Mouse (Mus musculus): ENCODE results near the gene Dennd1b. TPM values are rescaled to one million over a fixed set of nuclear protein-coding genes. Genes with fewer than 3 reads are reported as not detected.

Gene Dennd1b
- polyA plus RNA-seq, 1 experiment from 2014 or later, result 16.8 TPM

DNA sequence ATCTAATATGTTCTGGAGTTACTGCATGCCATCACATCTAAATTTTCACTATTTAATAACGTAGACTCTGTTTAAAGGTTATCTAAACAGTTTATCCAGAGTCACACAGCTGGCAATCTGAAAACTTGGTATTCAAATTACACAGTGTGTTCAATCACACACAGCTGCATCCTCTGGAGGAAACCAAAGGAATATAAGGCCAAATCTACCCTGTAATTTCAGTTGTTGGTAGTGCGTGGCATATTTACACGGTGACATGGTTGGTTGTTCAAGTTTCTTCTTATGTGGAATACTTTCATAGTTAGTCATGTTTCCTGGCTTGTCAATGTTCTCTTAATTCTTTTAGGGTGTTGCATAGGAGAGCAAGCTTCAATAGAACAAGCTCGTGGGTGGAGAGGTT is 247.3 kb downstream of the Dennd1b start:
- ATAC-seq (ENCODE audit: insufficient number of reproducible peaks, insufficient read depth, low FRiP score, low read depth), result no peak
- WGBS, result 79% methylated on average over 4 of the region's 4 CpGs
- H3K4me2 ChIP-seq (ENCODE audit: low read length), result no peak overlapping the region
- H3K4me3 ChIP-seq (ENCODE audit: control insufficient read depth in 1 of 2, insufficient read depth in 1 of 2, low read depth in 1 of 2, low read length in 2 of 2), result no peak overlapping the region
- peaks cover 0 to 4% of the 10 kb centered on the region in 2 experiments; a peak in 2 of 4 replicates for H3K4me1 ChIP-seq (ENCODE audit: control insufficient read depth in 2 of 2, insufficient read depth in 2 of 2, low read length in 2 of 2)
- H3K9me3 ChIP-seq (ENCODE audit: control insufficient read depth, low read length), result no peaks in the 10 kb centered on the region
- no peak overlapping the region for H3K27ac ChIP-seq (replicated peaks in 1 of 2; ENCODE audit: control insufficient read depth in 1 of 2, insufficient read depth in 1 of 2, low read depth in 2 of 2, low read length in 2 of 2)
- no peak overlapping the region for H3K9ac ChIP-seq (ENCODE audit: low read length)
- H3K27me3 ChIP-seq (ENCODE audit: control insufficient read depth, insufficient read depth, low read length), result no peaks in the 10 kb centered on the region
- H3K36me3 ChIP-seq (ENCODE audit: control insufficient read depth, insufficient read depth, low read length), result no peaks in the 10 kb centered on the region

DNA sequence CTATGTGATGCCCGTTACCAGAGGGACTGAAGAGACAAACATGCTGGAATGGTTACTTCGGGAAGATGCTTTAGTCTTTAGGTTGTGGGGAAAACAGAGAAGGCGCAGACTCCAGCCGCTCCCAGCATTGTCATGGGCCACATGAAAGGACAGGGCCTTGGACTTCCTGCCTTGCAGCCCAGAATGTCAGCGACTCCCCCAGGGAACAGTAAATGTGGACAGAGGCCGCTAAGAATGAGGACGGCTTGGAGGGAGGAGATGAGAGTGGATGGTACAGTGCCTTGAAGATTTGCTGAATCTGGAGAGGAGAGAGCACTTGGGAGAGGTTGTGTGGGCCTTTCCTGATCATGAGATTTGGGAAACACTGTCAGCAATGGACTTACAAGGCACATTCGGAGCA is 252.1 kb downstream of the Dennd1b start:
- no peak for ATAC-seq (ENCODE audit: insufficient number of reproducible peaks, insufficient read depth, low FRiP score, low read depth)
- H3K27me3 ChIP-seq (ENCODE audit: control insufficient read depth, insufficient read depth, low read length), result no peaks in the 10 kb centered on the region
- 63% methylated on average over 8 of the region's 8 CpGs for WGBS
- H3K4me3 ChIP-seq (ENCODE audit: control insufficient read depth in 1 of 2, insufficient read depth in 1 of 2, low read depth in 1 of 2, low read length in 2 of 2), result no peak overlapping the region
- peak overlapping the region; percentile 16 for H3K4me2 ChIP-seq (ENCODE audit: low read length)
- no peak overlapping the region for H3K9ac ChIP-seq (ENCODE audit: low read length)
- peak overlapping the region in 1 of 2 experiments; percentile 38; a peak in 3 of 4 replicates for H3K27ac ChIP-seq (replicated peaks in 1 of 2; ENCODE audit: control insufficient read depth in 1 of 2, insufficient read depth in 1 of 2, low read depth in 2 of 2, low read length in 2 of 2)
- H3K9me3 ChIP-seq (ENCODE audit: control insufficient read depth, low read length), result no peaks in the 10 kb centered on the region
- no peaks in the 10 kb centered on the region for H3K36me3 ChIP-seq (ENCODE audit: control insufficient read depth, insufficient read depth, low read length)
- peaks cover 0 to 6% of the 10 kb centered on the region in 2 experiments; a peak in 2 of 4 replicates for H3K4me1 ChIP-seq (ENCODE audit: control insufficient read depth in 2 of 2, insufficient read depth in 2 of 2, low read length in 2 of 2)

DNA sequence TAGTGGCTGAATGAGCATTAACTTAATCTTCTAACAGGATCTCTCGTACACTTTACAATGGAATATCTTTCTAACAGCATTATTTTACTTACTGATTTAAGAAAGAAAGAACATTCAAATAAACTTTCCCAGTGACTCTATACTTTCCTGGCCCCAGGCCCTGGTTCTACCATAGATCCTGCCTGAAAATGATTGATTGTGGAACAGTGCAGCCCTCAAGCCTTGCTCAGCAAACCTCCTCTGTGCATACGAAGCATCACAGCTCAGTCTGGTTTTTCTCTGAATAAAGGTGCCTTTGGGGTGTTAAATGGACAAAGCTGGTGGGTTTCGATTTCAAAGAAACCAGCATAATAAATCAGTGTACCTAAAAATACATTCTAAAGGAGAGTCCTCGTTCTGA is 260.6 kb downstream of the Dennd1b start:
- Histone ChIP-seq H3K27me3 (ENCODE audit: control insufficient read depth, insufficient read depth, low read length) (no peaks in the 10 kb centered on the region), H3K9ac (ENCODE audit: low read length) (no peak overlapping the region), H3K4me2 (ENCODE audit: low read length) (no peak overlapping the region), H3K9me3 (ENCODE audit: control insufficient read depth, low read length) (no peaks in the 10 kb centered on the region), H3K36me3 (ENCODE audit: control insufficient read depth, insufficient read depth, low read length) (no peaks in the 10 kb centered on the region), H3K4me3 (ENCODE audit: control insufficient read depth in 1 of 2, insufficient read depth in 1 of 2, low read depth in 1 of 2, low read length in 2 of 2) (no peak overlapping the region), H3K4me1 (ENCODE audit: control insufficient read depth in 2 of 2, insufficient read depth in 2 of 2, low read length in 2 of 2) (no peaks in the 10 kb centered on the region), H3K27ac (replicated peaks in 1 of 2; ENCODE audit: control insufficient read depth in 1 of 2, insufficient read depth in 1 of 2, low read depth in 2 of 2, low read length in 2 of 2) (no peak overlapping the region)
- ATAC-seq (ENCODE audit: insufficient number of reproducible peaks, insufficient read depth, low FRiP score, low read depth), result no peak
- 73% methylated on average over 4 of the region's 4 CpGs for WGBS

DNA sequence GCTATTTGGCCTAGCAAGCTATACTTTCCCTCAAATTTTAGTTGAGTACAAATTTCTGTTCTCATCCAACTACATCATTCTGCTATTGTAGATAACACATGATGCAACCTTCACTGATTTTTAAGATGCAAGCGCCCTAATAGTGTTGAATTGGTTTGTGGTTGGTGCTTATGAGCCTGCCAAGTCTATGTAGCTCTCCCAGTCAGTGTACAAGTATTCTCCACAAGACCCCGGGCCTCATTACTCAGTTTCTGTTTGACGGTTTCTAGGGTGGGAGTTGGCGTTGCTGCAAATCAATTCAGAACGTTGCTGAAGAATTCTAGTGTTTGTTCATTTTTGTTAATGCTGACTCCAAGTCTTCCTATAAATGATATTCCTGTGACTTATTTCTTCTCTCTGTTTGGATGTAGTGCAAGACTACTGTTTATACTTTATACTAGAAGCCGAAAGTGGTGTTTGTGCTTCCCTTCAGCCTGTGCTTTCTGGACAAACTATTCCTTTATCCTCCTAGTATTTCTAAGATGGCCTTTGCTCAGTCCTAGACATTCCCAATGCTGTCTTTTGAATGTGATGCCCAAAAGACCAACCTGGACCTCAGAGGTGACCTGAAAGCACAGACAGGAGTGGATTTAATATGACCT is 261.2 kb downstream of the Dennd1b start:
- ATAC-seq (ENCODE audit: insufficient number of reproducible peaks, insufficient read depth, low FRiP score, low read depth), result no peak
- Histone ChIP-seq H3K9ac (ENCODE audit: low read length) (no peak overlapping the region), H3K9me3 (ENCODE audit: control insufficient read depth, low read length) (no peaks in the 10 kb centered on the region), H3K4me2 (ENCODE audit: low read length) (no peak overlapping the region), H3K27ac (replicated peaks in 1 of 2; ENCODE audit: control insufficient read depth in 1 of 2, insufficient read depth in 1 of 2, low read depth in 2 of 2, low read length in 2 of 2) (no peak overlapping the region), H3K4me1 (ENCODE audit: control insufficient read depth in 2 of 2, insufficient read depth in 2 of 2, low read length in 2 of 2) (no peaks in the 10 kb centered on the region), H3K27me3 (ENCODE audit: control insufficient read depth, insufficient read depth, low read length) (no peaks in the 10 kb centered on the region), H3K4me3 (ENCODE audit: control insufficient read depth in 1 of 2, insufficient read depth in 1 of 2, low read depth in 1 of 2, low read length in 2 of 2) (no peak overlapping the region), H3K36me3 (ENCODE audit: control insufficient read depth, insufficient read depth, low read length) (no peaks in the 10 kb centered on the region)
- 83% methylated on average over 6 of the region's 6 CpGs for WGBS

Other genes starting within 250 kb of the Dennd1b start
- 0.32 and 0.61 TPM in 2 replicates for gene Lhx9, start 114.9 kb upstream of the Dennd1b start, polyA plus RNA-seq (2014; fragmentation: Nextera tagmentation; extraction: Ambion mirVana)
- 30.5 and 40.3 TPM in 2 replicates for gene 2310009B15Rik, start 106.6 kb upstream of the Dennd1b start, polyA plus RNA-seq (2014; fragmentation: Nextera tagmentation; extraction: Ambion mirVana)

Measured in heart, embryonic 14.5 days (tissue).